Comparison of ENCODE assay signal across 31 mouse cellular contexts in the genomic region with DNA sequence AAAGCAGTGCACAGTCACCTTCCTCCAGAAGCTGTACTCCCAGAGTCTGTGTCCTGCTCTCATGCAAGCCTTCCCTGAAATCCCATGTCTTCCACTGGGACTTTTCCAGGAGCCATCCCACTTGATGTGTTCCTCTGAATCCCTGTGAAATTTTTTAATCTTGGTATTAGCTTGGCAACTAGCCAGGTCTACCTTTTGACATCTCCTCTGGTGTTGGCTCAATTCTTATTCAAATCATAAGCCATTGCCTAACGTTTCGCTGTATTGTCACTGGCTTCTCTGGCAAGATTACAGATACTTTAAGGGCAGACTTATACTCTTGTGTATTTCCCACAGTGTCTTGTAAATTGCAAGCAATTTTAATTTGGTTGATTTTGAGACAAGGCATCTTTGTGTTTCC. TPM values are rescaled to one million over a fixed set of nuclear protein-coding genes. Genes with fewer than 3 reads are reported as not detected.
"Had no signal": no experiment of that assay in that cellular context is flagged by ENCODE, and none has a peak within 500 bp of the region (broad histone marks: within the 10 kb centered on the region; RNA-seq: fewer than 3 reads in every experiment).

No protein-coding gene starts in this region.

- H3K27ac ChIP-seq: limb, embryonic 10.5 days; limb, embryonic 12.5 days; limb, embryonic 13.5 days; limb, embryonic 15.5 days; liver, embryonic 12.5 days; liver, embryonic 13.5 days; liver, embryonic 14.5 days; liver, embryonic 15.5 days; lung, embryonic 15.5 days; macrophage; midbrain, embryonic 10.5 days; midbrain, embryonic 12.5 days; midbrain, embryonic 13.5 days; neural tube, embryonic 12.5 days had no signal

- H3K4me2 ChIP-seq: limb, embryonic 12.5 days; limb, embryonic 13.5 days; limb, embryonic 15.5 days; liver, embryonic 11.5 days; liver, embryonic 12.5 days; liver, embryonic 13.5 days; liver, embryonic 15.5 days; lung, embryonic 14.5 days; lung, embryonic 15.5 days; midbrain, embryonic 11.5 days; midbrain, embryonic 12.5 days; midbrain, embryonic 13.5 days; neural tube, embryonic 12.5 days had no signal

- H3K9me3 ChIP-seq: limb, embryonic 10.5 days; limb, embryonic 12.5 days; limb, embryonic 13.5 days; limb, embryonic 15.5 days; liver, embryonic 12.5 days; liver, embryonic 13.5 days; liver, embryonic 15.5 days; lung, embryonic 15.5 days; megakaryocyte, embryonic 14.5 days; midbrain, embryonic 10.5 days; midbrain, embryonic 12.5 days; midbrain, embryonic 13.5 days; neural tube, embryonic 12.5 days had no signal

- H3K4me1 ChIP-seq: limb, embryonic 13.5 days; limb, embryonic 15.5 days; liver, embryonic 12.5 days; liver, embryonic 13.5 days; liver, embryonic 15.5 days; lung, embryonic 15.5 days; midbrain, embryonic 10.5 days; midbrain, embryonic 12.5 days; midbrain, embryonic 13.5 days; neural tube, embryonic 12.5 days had no signal

- H3K27me3 ChIP-seq: limb, embryonic 12.5 days; limb, embryonic 13.5 days; limb, embryonic 15.5 days; liver, embryonic 12.5 days; liver, embryonic 13.5 days; liver, embryonic 15.5 days; lung, embryonic 15.5 days; megakaryocyte, embryonic 14.5 days; midbrain, embryonic 12.5 days; midbrain, embryonic 13.5 days; neural tube, embryonic 12.5 days had no signal

- H3K4me3 ChIP-seq: limb, embryonic 10.5 days; limb, embryonic 12.5 days; limb, embryonic 13.5 days; limb, embryonic 15.5 days; liver, embryonic 12.5 days; liver, embryonic 13.5 days; liver, embryonic 15.5 days; lung, embryonic 15.5 days; megakaryocyte, embryonic 14.5 days; midbrain, embryonic 10.5 days; midbrain, embryonic 12.5 days; midbrain, embryonic 13.5 days; myocyte; neural tube, embryonic 12.5 days had no signal

- ATAC-seq: liver, embryonic 12.5 days; liver, postnatal 0 days; lung, postnatal 0 days; midbrain, embryonic 13.5 days; midbrain, embryonic 16.5 days had no signal

- DNase-seq: left cerebral cortex, postnatal 4 days; liver; liver, embryonic 13.5 days; liver, postnatal 0 days; lung, adult 18-20 months; lung, adult 2 months; lung, embryonic 14.5 days; lung, postnatal 10 days; lung, postnatal 14 days; lung, postnatal 36 days; lung, postnatal 4 days had no signal

- H3K36me3 ChIP-seq: limb, embryonic 10.5 days; limb, embryonic 12.5 days; limb, embryonic 13.5 days; limb, embryonic 15.5 days; liver, embryonic 12.5 days; liver, embryonic 13.5 days; liver, embryonic 15.5 days; lung, embryonic 15.5 days; midbrain, embryonic 10.5 days; midbrain, embryonic 12.5 days; midbrain, embryonic 13.5 days; neural tube, embryonic 12.5 days had no signal

- H3K9ac ChIP-seq: limb, embryonic 12.5 days; limb, embryonic 13.5 days; limb, embryonic 15.5 days; liver, embryonic 12.5 days; liver, embryonic 13.5 days; liver, embryonic 14.5 days; liver, embryonic 15.5 days; liver, postnatal 0 days; lung, embryonic 14.5 days; lung, embryonic 15.5 days; midbrain, embryonic 12.5 days; midbrain, embryonic 13.5 days; neural tube, embryonic 12.5 days had no signal

RNA-seq across cellular contexts. Expression of a gene that starts 43.6 kb away (rescaled TPM):
- total RNA-seq: megakaryocyte-erythroid progenitor cell, adult 5-6 weeks had no signal
